17 mouse cellular contexts compared by ENCODE assay signal in the genomic region with DNA sequence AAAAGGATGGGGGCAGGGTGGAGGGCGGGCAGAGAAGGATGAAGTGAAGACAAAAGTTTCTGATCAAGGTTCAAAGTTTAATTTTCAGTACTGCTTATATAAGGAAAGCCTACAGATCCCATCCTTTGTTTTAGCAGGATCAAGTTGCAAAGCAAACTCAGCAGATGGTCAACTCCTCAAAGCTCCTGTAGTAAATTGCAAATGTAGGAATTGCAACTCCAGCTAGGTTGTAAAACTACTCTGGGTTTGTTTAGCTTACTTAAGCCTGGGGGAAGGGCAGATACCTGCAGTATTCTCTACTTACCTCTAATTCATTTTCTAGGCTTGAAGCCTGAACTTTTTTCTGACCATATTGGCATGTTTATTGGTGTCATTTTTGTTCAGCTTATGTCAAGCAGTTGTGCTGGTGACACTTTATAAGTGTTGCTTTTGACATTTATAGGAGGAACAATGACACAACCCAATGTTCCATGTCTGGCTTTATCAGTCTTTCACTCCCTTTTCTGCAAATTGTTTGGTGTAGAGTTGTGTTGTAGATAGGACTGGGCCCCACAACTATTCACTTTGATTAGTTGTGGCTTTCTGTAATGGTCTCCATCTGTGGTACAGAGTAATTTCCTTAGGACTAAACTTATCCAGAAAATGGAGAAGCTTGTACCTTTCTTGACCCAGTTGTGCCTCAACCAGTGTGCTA.
"Had no signal": no experiment of that assay in that cellular context is flagged by ENCODE, and none has a peak within 500 bp of the region (broad histone marks: within the 10 kb centered on the region; RNA-seq: fewer than 3 reads in every experiment).

No protein-coding gene starts in this region.

- H3K36me3 ChIP-seq: lung, embryonic 15.5 days; midbrain, embryonic 13.5 days; midbrain, embryonic 15.5 days; neural tube, embryonic 12.5 days; stomach, embryonic 15.5 days had no signal

- H3K27ac ChIP-seq: lung, embryonic 15.5 days; macrophage; midbrain, embryonic 13.5 days; midbrain, embryonic 15.5 days; neural tube, embryonic 12.5 days; stomach, embryonic 15.5 days; stomach, postnatal 0 days had no signal

- DNase-seq: lung, adult 2 months; lung, postnatal 14 days; lung, postnatal 36 days; right cerebral cortex, postnatal 14 days; thymus, adult 2 months; thymus, postnatal 25 days; thymus, postnatal 4 days had no signal

- H3K4me1 ChIP-seq: lung, embryonic 15.5 days; megakaryocyte, embryonic 14.5 days; midbrain, embryonic 13.5 days; midbrain, embryonic 15.5 days; neural tube, embryonic 12.5 days; stomach, embryonic 15.5 days had no signal

- ATAC-seq: lung, postnatal 0 days; midbrain, embryonic 13.5 days; midbrain, embryonic 15.5 days had no signal

- H3K4me2 ChIP-seq: lung, embryonic 15.5 days; midbrain, embryonic 11.5 days; midbrain, embryonic 13.5 days; midbrain, embryonic 15.5 days; neural tube, embryonic 12.5 days; stomach, embryonic 15.5 days had no signal

- H3K9ac ChIP-seq: lung, embryonic 15.5 days; midbrain, embryonic 13.5 days; midbrain, embryonic 15.5 days; neural tube, embryonic 12.5 days; stomach, embryonic 15.5 days had no signal

- H3K9me3 ChIP-seq: lung, embryonic 15.5 days; midbrain, embryonic 13.5 days; midbrain, embryonic 15.5 days; neural tube, embryonic 12.5 days; stomach, embryonic 15.5 days had no signal

- H3K27me3 ChIP-seq: lung, embryonic 15.5 days; megakaryocyte, embryonic 14.5 days; midbrain, embryonic 13.5 days; midbrain, embryonic 15.5 days; neural tube, embryonic 12.5 days; stomach, embryonic 15.5 days had no signal

- H3K4me3 ChIP-seq: lung, embryonic 15.5 days; megakaryocyte, embryonic 14.5 days; midbrain, embryonic 13.5 days; midbrain, embryonic 15.5 days; neural tube, embryonic 12.5 days; stomach, embryonic 15.5 days had no signal
